Mouse (Mus musculus) midbrain, embryonic 15.5 days (tissue): ENCODE measurements around the gene Atp6v0e. TPM values are rescaled to one million over a fixed set of nuclear protein-coding genes. Genes with fewer than 3 reads are reported as not detected.

ENCODE experiments used
- ATAC-seq: fragments of 200-750 bp; cut with Nextera tagmentation; replicated peaks from 2 replicates; pipeline ENCODE4 v1.8.0; 2017; ENCODE audit warnings: moderate TSS enrichment
- H3K27ac ChIP-seq: fragments of 300-500 bp; sonication (generic); 2 replicates; pipeline ENCODE4 v1.5.1; 2015; ENCODE audit warnings: mild to moderate bottlenecking, inconsistent platforms
- H3K27me3 ChIP-seq: fragments of 300-500 bp; sonication (generic); replicated peaks from 2 replicates; pipeline ENCODE4 v1.6.1; 2015; ENCODE audit warnings: inconsistent platforms
- H3K36me3 ChIP-seq: fragments of 300-500 bp; sonication (generic); replicated peaks from 2 replicates; pipeline ENCODE4 v1.6.1; 2015; ENCODE audit warnings: inconsistent platforms
- H3K4me1 ChIP-seq: fragments of 300-500 bp; sonication (generic); 2 replicates; pipeline ENCODE4 v1.6.1; 2015; ENCODE audit warnings: inconsistent platforms
- H3K4me2 ChIP-seq: fragments of 300-500 bp; sonication (generic); 2 replicates; pipeline ENCODE4 v1.6.1; 2015; ENCODE audit warnings: inconsistent platforms, mild to moderate bottlenecking, moderate library complexity
- H3K4me3 ChIP-seq: fragments of 300-500 bp; sonication (generic); 2 replicates; pipeline ENCODE4 v1.5.1; 2015; ENCODE audit warnings: mild to moderate bottlenecking, inconsistent platforms
- H3K9ac ChIP-seq: fragments of 300-500 bp; sonication (generic); 2 replicates; pipeline ENCODE4 v1.6.1; 2015; ENCODE audit warnings: mild to moderate bottlenecking, inconsistent platforms
- H3K9me3 ChIP-seq: fragments of 300-500 bp; sonication (generic); 2 replicates; pipeline ENCODE4 v1.6.1; 2016; ENCODE audit warnings: inconsistent platforms
- WGBS: fragments of 180-500 bp; shearing (Covaris S2); methylation state at CpG from one replicate; pipeline ENCODE4 v1.1.7; 2015; ENCODE audit warnings: mixed read lengths; 5-methylcytosine and 5-hydroxymethylcytosine counted together
- polyA plus RNA-seq: library from polyadenylated mRNA; unstranded; fragments of >200 nt; fragmentation: Nextera tagmentation; extraction: Ambion mirVana; gene quantifications from 2 replicates; pipeline ENCODE4 v1.2.1, GENCODE M21; 2015

Atp6v0e gene
- polyA plus RNA-seq, 1 experiment from 2014 or later = 82.7 TPM

DNA sequence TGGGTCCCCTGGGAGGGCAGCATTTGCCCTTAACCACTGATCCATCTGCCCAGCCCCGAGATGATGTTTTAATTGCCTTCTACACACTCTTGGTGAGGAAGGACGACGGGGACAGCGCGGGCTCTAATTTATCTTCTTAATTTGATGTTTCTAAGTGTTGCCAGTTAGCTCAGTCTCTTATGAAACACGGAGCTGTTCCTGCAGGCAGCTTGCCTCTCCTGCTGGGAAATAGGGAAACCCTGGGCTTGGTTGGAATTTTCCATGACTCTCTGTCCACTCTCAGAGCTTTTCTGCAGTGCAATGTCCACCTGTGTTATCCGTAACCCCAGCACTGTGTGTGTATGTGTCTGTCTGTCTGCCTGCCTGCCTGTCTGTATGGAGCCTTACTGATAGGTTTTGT, 30.4 kb downstream of the Atp6v0e start:
- ATAC-seq = no peak
- peaks cover 5% of the 10 kb centered on the region for H3K36me3 ChIP-seq
- no peaks in the 10 kb centered on the region for H3K27me3 ChIP-seq
- no peak overlapping the region for H3K9ac ChIP-seq
- no peak overlapping the region for H3K27ac ChIP-seq
- H3K4me1 ChIP-seq = 0 out of 2 replicates have a peak, but pooled peaks cover 4% of the 10 kb centered on the region
- WGBS = 93% methylated on average over 7 of the region's 7 CpGs
- no peaks in the 10 kb centered on the region for H3K9me3 ChIP-seq
- no peak overlapping the region for H3K4me2 ChIP-seq
- no peak overlapping the region for H3K4me3 ChIP-seq

DNA sequence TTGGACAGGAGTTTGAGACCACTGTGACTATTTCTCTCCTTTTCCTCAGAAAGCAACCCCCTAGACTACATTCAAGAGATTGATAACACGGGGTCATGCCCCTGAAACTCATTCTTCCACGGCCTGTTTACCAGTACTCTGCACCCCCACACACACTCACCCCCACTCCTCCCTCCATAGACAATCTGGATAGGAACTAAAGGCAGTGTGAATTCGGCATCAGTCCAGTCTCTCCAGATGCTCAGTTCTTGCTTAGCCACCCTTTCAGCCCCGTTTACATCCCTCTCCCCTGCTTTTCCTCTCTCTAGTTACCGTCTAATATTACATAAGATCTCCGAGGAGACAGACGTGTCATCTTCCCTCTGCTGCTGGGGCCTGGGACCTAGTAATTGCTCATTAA, 31.1 kb downstream of the Atp6v0e start:
- no peak overlapping the region for H3K27ac ChIP-seq
- no peak for ATAC-seq
- WGBS = 80% methylated on average over 7 of the region's 7 CpGs
- H3K9ac ChIP-seq = no peak overlapping the region
- H3K4me3 ChIP-seq = no peak overlapping the region
- no peaks in the 10 kb centered on the region for H3K9me3 ChIP-seq
- H3K36me3 ChIP-seq = peaks cover 12% of the 10 kb centered on the region
- H3K27me3 ChIP-seq = no peaks in the 10 kb centered on the region
- H3K4me1 ChIP-seq = 0 out of 2 replicates have a peak, but pooled peaks cover 3% of the 10 kb centered on the region
- no peak overlapping the region for H3K4me2 ChIP-seq

DNA sequence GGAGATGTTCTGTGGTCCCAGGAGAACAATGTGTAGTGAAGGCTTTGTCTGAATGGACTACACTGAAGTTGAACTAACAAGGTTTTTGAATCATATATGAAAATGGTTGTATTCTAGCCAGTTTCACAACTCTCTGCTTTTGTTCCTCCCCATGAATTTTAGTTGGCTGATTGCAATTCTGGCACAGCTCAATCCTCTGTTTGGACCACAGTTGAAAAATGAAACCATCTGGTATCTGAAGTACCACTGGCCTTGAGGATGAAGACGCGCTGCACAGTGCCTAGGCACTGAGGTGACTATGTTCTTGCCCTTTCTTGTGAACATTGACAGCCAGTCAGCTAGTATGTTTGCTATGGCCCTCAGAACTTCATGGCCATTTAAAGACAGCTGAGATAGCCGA, 32.2 kb downstream of the Atp6v0e start:
- 93% methylated on average over 3 of the region's 3 CpGs for WGBS
- Histone ChIP-seq H3K27me3 (no peaks in the 10 kb centered on the region), H3K4me3 (no peak overlapping the region), H3K9me3 (no peaks in the 10 kb centered on the region), H3K27ac (no peak overlapping the region), H3K4me2 (no peak overlapping the region), H3K9ac (no peak overlapping the region), H3K36me3 (peaks cover 19% of the 10 kb centered on the region), H3K4me1 (no peaks in the 10 kb centered on the region)
- ATAC-seq = no peak

DNA sequence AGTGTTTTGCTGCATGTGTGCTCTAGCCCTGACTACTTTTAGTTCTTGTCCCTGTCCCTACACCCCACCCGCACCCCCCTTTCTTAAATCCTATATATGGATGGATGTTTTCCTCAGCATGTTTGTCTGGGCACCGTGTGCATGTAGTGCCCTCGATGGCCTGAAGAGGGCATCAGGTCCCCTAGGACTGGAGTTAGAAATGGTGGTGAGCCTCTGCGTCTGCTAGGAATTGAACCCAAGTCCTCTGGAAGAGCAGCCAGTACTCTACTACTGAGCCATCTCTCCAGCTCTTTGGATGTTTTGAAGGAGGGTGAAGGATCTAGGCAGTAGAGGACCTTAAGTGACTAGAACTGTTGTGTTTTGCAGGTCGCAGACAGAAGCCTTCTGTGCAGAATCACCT, 35.8 kb downstream of the Atp6v0e start:
- no peaks in the 10 kb centered on the region for H3K27me3 ChIP-seq
- H3K4me3 ChIP-seq = no peak overlapping the region
- WGBS = 89% methylated on average over 5 of the region's 5 CpGs
- peaks cover 23% of the 10 kb centered on the region for H3K36me3 ChIP-seq
- H3K4me2 ChIP-seq = no peak overlapping the region
- no peak for ATAC-seq
- H3K27ac ChIP-seq = no peak overlapping the region
- H3K9ac ChIP-seq = no peak overlapping the region
- no peaks in the 10 kb centered on the region; the same call in 1 of the 2 replicates for H3K4me1 ChIP-seq
- H3K9me3 ChIP-seq = no peaks in the 10 kb centered on the region

DNA sequence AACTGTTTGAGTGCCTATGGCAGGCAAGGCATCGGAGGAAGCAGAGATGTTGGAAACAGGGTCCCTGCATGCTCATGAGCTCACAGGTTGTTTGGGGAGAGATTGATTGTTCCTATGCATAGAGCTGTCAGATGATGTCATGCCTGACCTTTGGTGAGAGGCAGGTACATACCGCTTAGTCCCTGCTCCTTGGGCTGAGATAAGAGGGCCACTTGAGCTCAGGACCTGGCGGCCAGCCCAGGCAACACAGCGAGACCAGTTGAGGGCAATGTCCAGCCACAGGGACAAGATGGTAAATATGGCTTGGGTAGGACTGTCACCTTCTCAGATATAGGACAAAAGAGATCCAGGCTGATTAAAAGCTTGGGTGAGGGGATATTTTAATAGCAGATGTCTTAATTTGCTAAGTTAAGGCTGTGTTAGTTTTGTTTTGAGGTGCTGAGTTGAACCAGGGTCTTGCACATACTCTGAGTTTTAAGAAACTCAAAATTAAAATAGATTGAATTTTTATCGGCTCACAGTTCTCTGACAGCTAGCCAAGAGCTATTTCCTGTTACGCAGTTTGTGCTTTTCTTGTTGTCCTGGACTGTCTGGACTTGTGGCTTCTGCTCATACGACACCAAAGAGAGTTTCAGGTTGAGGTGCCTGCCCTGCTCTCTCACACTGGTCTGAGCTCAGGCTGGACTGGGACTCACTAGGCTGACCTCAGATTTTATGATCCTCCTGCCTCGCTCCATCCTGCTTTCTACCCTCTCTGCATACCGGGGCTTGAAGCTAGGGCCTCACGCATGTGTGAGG, 37.0 kb downstream of the Atp6v0e start:
- H3K36me3 ChIP-seq = peaks cover 27% of the 10 kb centered on the region
- H3K9me3 ChIP-seq = no peaks in the 10 kb centered on the region
- WGBS = 95% methylated on average over 10 of the region's 10 CpGs
- H3K27me3 ChIP-seq = no peaks in the 10 kb centered on the region
- no peak for ATAC-seq
- no peak overlapping the region for H3K9ac ChIP-seq
- no peaks in the 10 kb centered on the region; the same call in 1 of the 2 replicates for H3K4me1 ChIP-seq
- H3K27ac ChIP-seq = no peak overlapping the region
- H3K4me3 ChIP-seq = no peak overlapping the region
- H3K4me2 ChIP-seq = no peak overlapping the region

DNA sequence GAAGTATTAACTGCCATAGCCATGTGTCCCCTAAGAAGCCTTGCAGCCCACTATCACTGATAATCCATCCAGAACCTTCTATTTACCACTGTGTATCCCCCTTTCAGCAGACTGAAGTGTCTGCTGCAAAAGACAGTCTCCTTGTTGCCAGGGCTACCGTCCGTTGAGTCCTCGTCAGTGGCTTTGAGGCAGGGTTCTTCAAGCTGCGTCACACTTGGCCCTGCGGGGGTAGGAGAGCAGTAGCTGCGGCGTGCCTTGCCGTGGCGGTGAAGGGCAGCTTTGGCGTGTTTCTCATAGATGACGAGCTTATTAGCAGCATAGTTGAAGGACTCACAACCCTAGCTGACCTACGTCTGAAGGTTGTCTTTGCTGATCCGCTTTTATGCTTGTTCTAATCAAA, 38.5 kb downstream of the Atp6v0e start:
- no peaks in the 10 kb centered on the region for H3K9me3 ChIP-seq
- H3K4me3 ChIP-seq = no peak overlapping the region
- no peak for ATAC-seq
- no peak overlapping the region for H3K27ac ChIP-seq
- H3K9ac ChIP-seq = no peak overlapping the region
- WGBS = 75% methylated on average over 13 of the region's 13 CpGs
- peaks cover 27% of the 10 kb centered on the region for H3K36me3 ChIP-seq
- H3K4me2 ChIP-seq = no peak overlapping the region
- H3K4me1 ChIP-seq = no peaks in the 10 kb centered on the region; the same call in 1 of the 2 replicates
- H3K27me3 ChIP-seq = no peaks in the 10 kb centered on the region

DNA sequence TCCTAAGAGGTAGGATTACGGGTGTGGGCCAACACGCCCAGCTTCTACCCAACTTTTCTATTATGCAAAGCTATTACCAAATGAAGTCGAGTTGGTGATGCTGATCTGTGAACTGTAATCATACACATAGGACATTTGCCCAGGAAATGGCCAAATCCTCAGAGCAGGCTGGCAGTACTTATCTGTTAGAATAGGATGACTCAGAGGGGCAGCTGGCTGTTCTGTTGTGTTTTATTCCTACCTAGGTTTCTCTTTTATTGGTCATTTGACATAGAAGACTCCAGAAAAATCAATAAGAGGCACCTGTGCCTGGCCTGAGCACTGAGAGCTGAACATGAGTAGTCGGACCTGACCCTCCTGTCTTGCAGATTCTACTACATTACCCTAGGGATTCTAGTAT, 39.6 kb downstream of the Atp6v0e start:
- no peaks in the 10 kb centered on the region for H3K9me3 ChIP-seq
- H3K9ac ChIP-seq = no peak overlapping the region
- H3K36me3 ChIP-seq = peaks cover 27% of the 10 kb centered on the region
- WGBS = 85% methylated on average over 4 of the region's 4 CpGs
- no peaks in the 10 kb centered on the region; the same call in 1 of the 2 replicates for H3K4me1 ChIP-seq
- H3K27me3 ChIP-seq = no peaks in the 10 kb centered on the region
- no peak for ATAC-seq
- no peak overlapping the region for H3K4me2 ChIP-seq
- no peak overlapping the region for H3K27ac ChIP-seq
- no peak overlapping the region for H3K4me3 ChIP-seq

DNA sequence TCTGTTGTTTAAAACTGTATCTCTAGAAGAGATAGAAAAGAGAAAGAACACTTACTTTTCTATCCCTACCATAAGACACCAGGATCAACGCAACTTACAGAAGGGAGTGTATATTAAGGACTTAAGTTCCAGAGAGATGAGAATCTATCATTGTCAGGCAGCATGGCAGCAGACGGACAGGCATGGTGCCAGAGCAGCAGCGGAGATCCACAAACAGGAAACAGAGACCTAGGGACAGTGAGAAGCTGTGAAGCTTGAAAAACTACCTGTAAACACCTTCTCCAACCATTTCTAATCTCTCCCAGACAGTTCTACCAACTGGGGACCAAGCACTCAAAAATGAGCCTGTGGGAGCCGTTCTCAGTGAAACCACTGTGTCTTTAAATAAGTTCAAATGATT, 40.6 kb downstream of the Atp6v0e start:
- Histone ChIP-seq H3K9ac (no peak overlapping the region), H3K9me3 (no peaks in the 10 kb centered on the region), H3K27ac (no peak overlapping the region), H3K4me2 (no peak overlapping the region), H3K4me3 (no peak overlapping the region), H3K27me3 (no peaks in the 10 kb centered on the region), H3K36me3 (peaks cover 20% of the 10 kb centered on the region), H3K4me1 (no peaks in the 10 kb centered on the region; the same call in 1 of the 2 replicates)
- WGBS = 93% methylated on average over 4 of the region's 4 CpGs
- no peak for ATAC-seq

DNA sequence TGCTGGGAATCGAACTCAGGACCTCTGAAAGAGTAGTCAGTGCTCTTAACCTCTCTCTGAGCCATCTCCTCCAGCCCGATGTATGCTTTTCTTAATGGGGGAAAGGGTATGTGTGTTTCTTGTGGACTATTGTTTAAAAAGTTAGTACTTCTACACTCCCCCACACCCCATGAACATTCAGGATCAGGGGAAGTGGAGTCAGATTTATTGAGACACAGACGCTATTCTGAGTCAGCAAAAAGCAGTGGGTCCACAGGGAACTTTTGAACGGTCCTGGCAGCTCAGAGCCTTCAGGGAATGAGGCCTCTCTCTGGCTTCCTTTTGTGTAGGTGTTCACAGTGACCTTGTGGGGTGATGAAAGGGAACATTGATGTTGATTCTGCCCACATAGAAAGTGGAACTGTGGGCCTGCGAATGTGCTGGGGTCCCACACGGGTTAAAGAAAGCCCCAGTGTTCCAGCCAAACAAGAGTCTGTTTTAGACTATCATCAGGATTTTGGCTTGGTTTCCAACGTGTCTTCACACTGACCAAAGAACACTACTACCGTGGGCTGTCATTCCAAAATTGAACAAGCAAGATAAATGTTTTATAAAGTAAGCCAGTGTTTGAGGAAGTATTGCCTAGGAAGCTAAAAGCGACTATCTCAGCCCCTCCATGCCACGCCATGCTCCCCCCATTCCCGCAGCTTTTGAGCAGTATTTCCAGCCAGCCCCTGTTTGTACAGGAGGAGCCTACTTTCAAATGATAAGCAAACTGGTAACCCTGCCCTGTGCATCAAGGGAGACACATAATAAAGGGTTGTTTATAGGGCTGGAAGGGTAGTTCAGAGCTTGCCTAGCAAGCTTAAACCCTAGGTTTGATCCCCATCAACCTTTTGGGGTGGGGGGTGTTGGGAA, 42.7 kb downstream of the Atp6v0e start:
- H3K4me2 ChIP-seq = no peak overlapping the region
- H3K4me3 ChIP-seq = no peak overlapping the region
- H3K4me1 ChIP-seq = peaks cover 8% of the 10 kb centered on the region; the same call in 1 of the 2 replicates
- H3K36me3 ChIP-seq = 0 out of 2 replicates have a peak, but pooled peaks cover 4% of the 10 kb centered on the region
- no peaks in the 10 kb centered on the region for H3K27me3 ChIP-seq
- H3K27ac ChIP-seq = no peak overlapping the region
- no peaks in the 10 kb centered on the region for H3K9me3 ChIP-seq
- no peak overlapping the region for H3K9ac ChIP-seq
- WGBS = 78% methylated on average over 11 of the region's 11 CpGs
- ATAC-seq = no peak

DNA sequence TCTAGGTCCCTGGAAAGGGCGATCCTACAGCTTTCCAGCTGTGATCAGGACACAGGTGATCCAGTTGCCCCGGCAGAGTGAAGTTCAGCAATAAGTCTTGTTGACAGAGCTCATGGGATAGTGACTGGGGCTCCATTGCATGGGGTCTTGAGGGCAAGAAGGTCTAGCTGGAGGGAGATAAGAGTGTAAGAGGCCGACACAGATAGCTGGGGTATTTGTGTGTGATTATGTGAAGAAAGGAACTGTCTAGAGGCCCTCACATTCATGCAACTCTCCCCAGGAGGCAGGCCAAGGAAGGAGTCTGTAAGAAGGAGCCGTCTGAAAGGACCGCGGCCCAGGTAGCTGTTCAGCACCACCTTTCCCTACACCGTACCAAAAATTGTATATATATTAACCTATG, 44.0 kb downstream of the Atp6v0e start:
- peaks cover 8% of the 10 kb centered on the region; the same call in 1 of the 2 replicates for H3K4me1 ChIP-seq
- H3K27me3 ChIP-seq = no peaks in the 10 kb centered on the region
- H3K27ac ChIP-seq = no peak overlapping the region
- H3K36me3 ChIP-seq = 0 out of 2 replicates have a peak, but pooled peaks cover 4% of the 10 kb centered on the region
- H3K4me2 ChIP-seq = no peak overlapping the region
- WGBS = 76% methylated on average over 7 of the region's 7 CpGs
- no peak overlapping the region for H3K9ac ChIP-seq
- no peak overlapping the region for H3K4me3 ChIP-seq
- no peaks in the 10 kb centered on the region for H3K9me3 ChIP-seq
- ATAC-seq = no peak

DNA sequence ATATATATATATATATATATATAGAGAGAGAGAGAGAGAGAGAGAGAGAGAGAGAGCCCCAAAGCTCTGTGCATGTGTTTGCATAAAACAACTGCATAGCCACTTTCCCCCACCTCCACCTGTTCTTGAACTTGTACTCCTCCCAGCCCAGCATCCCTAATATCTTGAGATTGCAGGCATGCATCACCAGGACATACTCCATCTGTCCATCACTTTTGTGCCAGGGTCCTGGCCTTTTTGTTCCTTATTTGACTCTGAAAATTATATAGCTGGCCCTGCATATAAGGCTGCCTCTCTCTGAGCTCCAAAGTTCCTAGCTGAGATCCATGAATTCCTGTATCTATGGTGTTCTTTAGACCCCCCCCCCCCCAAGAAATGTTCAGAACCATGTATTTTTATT, 45.5 kb downstream of the Atp6v0e start:
- Histone ChIP-seq H3K9me3 (no peaks in the 10 kb centered on the region), H3K4me3 (no peak overlapping the region), H3K27me3 (no peaks in the 10 kb centered on the region), H3K9ac (no peak overlapping the region), H3K4me1 (peaks cover 8% of the 10 kb centered on the region; the same call in 1 of the 2 replicates), H3K4me2 (no peak overlapping the region), H3K27ac (no peak overlapping the region), H3K36me3 (0 out of 2 replicates have a peak, but pooled peaks cover 4% of the 10 kb centered on the region)
- no peak for ATAC-seq

DNA sequence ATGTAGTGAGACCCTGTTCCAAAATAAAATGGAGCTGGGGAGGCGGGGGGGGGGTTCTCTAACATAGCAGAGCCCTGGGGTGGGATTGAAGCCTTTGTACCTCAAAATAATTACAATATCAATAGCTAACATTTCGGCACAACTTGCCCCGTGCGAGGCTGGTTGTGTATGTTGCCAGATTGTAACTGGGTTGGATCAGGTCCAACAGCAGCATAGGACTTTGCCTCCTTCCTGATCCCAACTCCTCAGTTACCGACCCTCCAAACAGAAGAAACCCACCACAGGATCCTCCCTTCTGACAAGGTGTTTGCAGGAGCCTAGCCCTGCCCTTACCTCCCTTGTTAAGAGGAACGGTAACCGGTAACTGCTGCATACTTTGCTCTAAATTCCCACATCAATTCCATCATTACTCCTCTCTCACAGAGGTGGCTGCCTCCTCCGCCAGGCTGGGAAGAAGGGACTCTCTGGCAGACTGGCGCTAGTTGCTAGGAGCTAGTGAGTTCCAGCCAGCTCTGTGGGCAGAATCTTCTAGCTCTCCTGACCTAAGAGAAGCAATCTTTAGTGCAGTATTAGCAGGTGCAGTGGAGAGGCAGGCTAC, 46.1 kb downstream of the Atp6v0e start:
- peak overlapping the region; percentile 35; the same call in 1 of the 2 replicates for H3K27ac ChIP-seq
- no peaks in the 10 kb centered on the region for H3K9me3 ChIP-seq
- no peak overlapping the region for H3K4me3 ChIP-seq
- H3K4me2 ChIP-seq = no peak overlapping the region
- peaks cover 8% of the 10 kb centered on the region; the same call in 1 of the 2 replicates for H3K4me1 ChIP-seq
- WGBS = 49% methylated on average over 9 of the region's 9 CpGs
- no peak for ATAC-seq
- no peaks in the 10 kb centered on the region for H3K27me3 ChIP-seq
- no peak overlapping the region for H3K9ac ChIP-seq
- H3K36me3 ChIP-seq = 0 out of 2 replicates have a peak, but pooled peaks cover 4% of the 10 kb centered on the region
